Mouse (Mus musculus) testis, adult 2 months (tissue): Measurements from ENCODE around the gene Sh3rf1. TPM values are rescaled to one million over a fixed set of nuclear protein-coding genes. Genes with fewer than 3 reads are reported as not detected.

Experiments
- H3K27ac ChIP-seq: fragments of 200-500 bp; 2 replicates; pipeline ENCODE4 v1.5.1; 2012; ENCODE audit warnings: low read depth, low read length; ENCODE audit not compliant: control insufficient read depth, insufficient read depth
- H3K27me3 ChIP-seq: fragments of 200-500 bp; 2 replicates; pipeline ENCODE4 v1.6.1; 2012; ENCODE audit warnings: mild to moderate bottlenecking, low read length, moderate library complexity; ENCODE audit not compliant: control insufficient read depth, insufficient read depth
- H3K36me3 ChIP-seq: fragments of 200-500 bp; 2 replicates; pipeline ENCODE4 v1.6.1; 2012; ENCODE audit warnings: mild to moderate bottlenecking, low read length; ENCODE audit not compliant: control insufficient read depth, insufficient read depth
- H3K4me1 ChIP-seq: fragments of 200-500 bp; 2 replicates; pipeline ENCODE4 v1.6.1; 2012; ENCODE audit warnings: low read length; ENCODE audit not compliant: control insufficient read depth, insufficient read depth
- H3K4me3 ChIP-seq: fragments of 200-500 bp; 2 replicates; pipeline ENCODE4 v1.5.1; 2012; ENCODE audit warnings: low read depth, mild to moderate bottlenecking, low read length, moderate library complexity, mixed read lengths; ENCODE audit not compliant: control insufficient read depth
- CTCF ChIP-seq: fragments of 200-500 bp; IDR thresholded peaks from 2 replicates; pipeline ENCODE4 v1.5.1; 2012; ENCODE audit warnings: low read depth, mild to moderate bottlenecking, inconsistent platforms, low read length, moderate library complexity; ENCODE audit not compliant: control insufficient read depth, insufficient read depth, insufficient replicate concordance
- POLR2A ChIP-seq: fragments of 200-500 bp; IDR thresholded peaks from 2 replicates; pipeline ENCODE4 v1.6.1; 2012; ENCODE audit warnings: low read depth, mild to moderate bottlenecking, inconsistent platforms, low read length, moderate library complexity; ENCODE audit not compliant: control insufficient read depth
- polyA plus RNA-seq: library from polyadenylated mRNA; depleted of rRNA; stranded (reverse); fragments of >200 nt; gene quantifications from 2 replicates; pipeline ENCODE4 v1.2.3, GENCODE M21; 2012

The Sh3rf1 gene
- polyA plus RNA-seq, 1 experiment: 2.2 TPM

DNA sequence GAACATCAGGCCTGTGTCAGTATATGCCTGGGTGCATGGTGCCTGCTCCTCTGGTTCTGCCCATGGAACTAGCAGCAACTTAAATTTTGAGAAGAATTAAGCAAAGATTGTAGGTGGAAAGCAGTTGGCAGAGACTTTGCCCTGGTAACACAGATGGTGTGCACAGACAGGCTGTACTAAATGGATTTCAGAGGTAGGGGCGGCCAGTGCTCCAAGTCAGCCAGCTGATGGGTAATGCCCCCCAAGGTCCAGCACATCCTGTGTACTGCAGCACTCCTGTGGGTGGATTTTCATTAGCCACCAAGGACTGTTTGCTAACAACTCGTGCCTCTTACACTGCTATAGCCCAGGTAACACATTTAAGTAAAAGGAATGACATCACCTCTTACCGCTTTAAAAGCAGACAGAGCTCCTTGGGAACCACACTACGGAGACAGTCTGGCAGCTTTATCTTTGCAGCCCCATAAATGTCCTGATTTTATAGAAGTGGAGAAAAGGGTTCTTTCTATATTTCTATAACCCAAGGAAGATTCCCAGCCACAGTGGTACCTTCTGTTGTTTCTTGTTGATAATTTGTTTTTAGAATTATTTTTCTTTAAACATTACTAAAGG lies 82.9 kb downstream of the Sh3rf1 start:
- H3K27ac ChIP-seq: no peak overlapping the region
- no peaks in the 10 kb centered on the region for H3K27me3 ChIP-seq
- no peaks in the 10 kb centered on the region for H3K36me3 ChIP-seq
- H3K4me1 ChIP-seq: no peaks in the 10 kb centered on the region
- H3K4me3 ChIP-seq: no peak overlapping the region
- TF ChIP-seq POLR2A (no peak), CTCF (no peak)

DNA sequence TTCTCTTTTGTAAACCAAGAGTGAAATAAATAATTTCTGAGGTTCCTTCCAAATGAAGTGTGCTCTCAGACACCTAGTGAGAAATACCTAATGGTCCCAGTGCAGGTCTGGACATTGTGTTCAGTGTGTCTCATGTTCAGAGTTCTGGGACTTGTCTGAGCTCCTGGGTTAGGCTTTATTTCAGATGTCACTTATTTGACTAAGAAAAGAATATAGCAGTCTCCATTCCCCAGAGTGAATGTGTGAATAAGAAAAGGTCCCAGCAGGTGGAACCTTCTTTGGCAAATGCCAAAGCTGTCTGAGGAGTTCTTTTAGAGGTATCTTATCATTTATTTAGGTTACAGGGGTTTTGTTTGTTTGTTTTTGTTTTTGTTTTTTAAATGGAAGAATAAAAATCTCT lies 85.2 kb downstream of the Sh3rf1 start:
- Histone ChIP-seq H3K36me3 (no peaks in the 10 kb centered on the region), H3K4me3 (no peak overlapping the region), H3K27ac (no peak overlapping the region), H3K4me1 (no peaks in the 10 kb centered on the region), H3K27me3 (no peaks in the 10 kb centered on the region)
- no peak for TF ChIP-seq CTCF

DNA sequence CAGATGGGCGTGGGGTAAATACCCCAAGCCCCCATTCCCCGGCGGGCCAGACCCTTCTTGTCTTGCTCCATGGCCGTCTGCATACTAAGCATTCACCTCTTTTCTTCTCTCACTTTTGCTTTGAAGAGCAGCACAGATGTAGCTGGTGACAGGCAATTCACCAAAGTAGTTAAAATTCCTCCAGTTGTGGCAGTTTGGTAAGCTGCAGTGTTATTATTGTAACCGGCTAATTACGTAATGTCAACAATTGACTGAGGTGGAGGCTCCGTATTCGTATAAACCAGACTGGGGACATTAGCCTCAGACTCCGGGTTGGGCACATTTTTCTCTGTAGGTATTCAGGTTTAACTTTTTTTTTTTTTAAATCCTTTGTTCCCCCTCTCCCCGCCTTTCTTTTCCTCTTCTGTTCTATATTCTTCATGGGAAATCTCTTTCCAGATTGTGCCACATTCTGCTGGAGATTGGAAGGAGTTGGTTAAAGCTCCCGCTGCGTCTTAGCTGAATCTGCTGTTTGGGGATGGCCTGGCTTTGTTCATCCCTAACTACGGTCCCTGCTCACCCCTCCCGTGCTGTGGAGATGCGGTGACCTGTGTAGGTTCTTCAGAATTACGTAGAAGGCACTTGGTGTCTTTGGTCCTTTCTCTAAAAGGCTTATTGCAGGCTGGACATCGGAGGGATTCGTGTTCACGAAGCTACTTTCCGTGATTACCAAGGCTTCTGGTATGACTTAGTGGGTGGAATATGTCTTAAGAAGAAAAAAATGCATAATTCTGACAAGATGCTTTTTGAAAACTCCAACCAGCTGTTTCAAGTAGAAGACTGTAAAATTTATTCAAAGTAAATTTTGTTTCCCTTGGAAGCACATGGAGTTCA lies 86.1 kb downstream of the Sh3rf1 start:
- H3K27ac ChIP-seq: no peak overlapping the region; the same call in 1 of the 2 replicates
- H3K4me1 ChIP-seq: no peaks in the 10 kb centered on the region
- TF ChIP-seq POLR2A (no peak), CTCF (no peak)
- H3K4me3 ChIP-seq: no peak overlapping the region
- no peaks in the 10 kb centered on the region for H3K27me3 ChIP-seq
- H3K36me3 ChIP-seq: no peaks in the 10 kb centered on the region

DNA sequence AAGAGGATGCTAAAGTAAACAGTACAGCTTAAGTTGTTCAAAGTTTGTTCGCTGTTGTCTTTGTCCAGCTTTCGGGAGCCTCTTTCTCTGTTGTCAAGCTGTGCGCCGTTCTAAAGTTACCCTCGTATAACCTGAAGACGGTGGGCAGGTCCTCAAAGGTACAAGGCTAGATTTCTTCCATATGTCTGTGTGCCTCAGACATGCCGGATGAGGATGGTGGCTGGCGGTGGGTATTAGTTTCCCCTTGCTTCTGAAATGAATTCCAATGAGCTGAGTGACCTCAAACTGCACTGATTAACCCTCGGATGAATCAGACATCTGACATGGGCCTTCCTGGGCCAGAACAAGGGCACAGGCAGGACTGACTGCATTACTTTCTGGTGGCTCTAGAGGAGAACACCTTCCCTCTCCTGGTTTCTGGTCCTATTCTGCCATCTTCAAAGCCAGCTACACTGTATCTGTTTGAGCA lies 86.8 kb downstream of the Sh3rf1 start:
- Histone ChIP-seq H3K27ac (no peak overlapping the region), H3K27me3 (no peaks in the 10 kb centered on the region), H3K4me1 (no peaks in the 10 kb centered on the region), H3K36me3 (no peaks in the 10 kb centered on the region), H3K4me3 (no peak overlapping the region)
- TF ChIP-seq POLR2A (no peak), CTCF (no peak)

DNA sequence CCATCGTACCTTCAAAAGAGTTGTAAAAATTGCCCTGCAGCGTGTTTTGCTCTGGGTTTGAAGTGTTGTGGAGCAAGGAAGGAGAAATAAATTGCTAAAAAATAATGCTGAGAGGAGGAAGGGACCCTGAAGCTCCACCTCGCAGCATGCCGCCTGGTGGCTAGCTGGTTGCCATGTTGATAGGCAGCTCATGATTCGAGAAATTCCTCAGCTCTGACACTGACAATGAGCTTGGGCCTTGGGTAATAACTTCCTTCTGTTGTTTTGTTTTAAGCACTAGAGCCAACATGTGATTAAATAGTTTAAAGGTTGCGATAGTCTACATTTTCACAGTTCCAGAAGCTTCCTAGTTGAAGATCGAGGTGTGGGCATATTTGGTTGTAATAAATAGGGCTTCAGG lies 89.3 kb downstream of the Sh3rf1 start:
- H3K4me3 ChIP-seq: no peak overlapping the region
- H3K27ac ChIP-seq: no peak overlapping the region
- TF ChIP-seq CTCF: no peak
- TF ChIP-seq POLR2A: no peak
- no peaks in the 10 kb centered on the region for H3K36me3 ChIP-seq
- H3K4me1 ChIP-seq: no peaks in the 10 kb centered on the region
- no peaks in the 10 kb centered on the region for H3K27me3 ChIP-seq

DNA sequence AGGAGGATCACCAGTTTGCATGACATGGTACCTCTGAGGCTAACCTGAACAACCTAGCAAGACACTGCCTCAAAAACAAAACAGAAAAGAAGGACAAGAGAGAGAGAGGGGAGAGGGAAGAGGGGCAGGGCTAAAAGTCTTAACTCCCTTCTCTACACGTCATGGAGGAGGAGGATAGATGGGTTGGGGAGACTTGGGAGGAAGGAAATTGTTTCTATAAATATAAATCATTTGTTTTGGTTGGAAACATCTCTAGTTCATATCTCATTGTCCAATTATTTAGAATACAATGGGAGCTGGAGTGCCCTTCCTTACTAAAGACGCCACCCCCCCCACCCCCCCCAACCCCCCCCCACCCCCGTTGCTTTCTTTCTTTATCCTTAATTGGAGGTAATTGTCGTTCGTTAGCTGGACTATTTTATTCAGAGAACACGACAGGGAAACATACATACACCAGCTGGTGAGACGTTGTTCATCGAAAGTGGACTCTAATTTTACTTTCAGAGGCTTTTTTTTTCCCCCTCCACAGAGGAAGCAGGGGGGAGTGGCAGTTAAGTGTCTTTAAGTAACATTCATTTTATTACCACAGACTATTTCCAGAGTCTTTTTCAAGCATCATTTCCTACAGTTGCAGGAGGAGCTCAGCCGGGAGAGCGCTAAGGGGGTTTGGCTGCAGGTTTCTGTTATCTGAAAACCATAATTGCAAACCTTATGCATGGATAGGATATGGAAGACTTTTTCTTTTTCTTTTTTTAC lies 92.5 kb downstream of the Sh3rf1 start:
- H3K4me1 ChIP-seq: no peaks in the 10 kb centered on the region
- no peaks in the 10 kb centered on the region for H3K36me3 ChIP-seq
- no peak overlapping the region for H3K27ac ChIP-seq
- TF ChIP-seq CTCF: no peak
- no peak for TF ChIP-seq POLR2A
- H3K4me3 ChIP-seq: no peak overlapping the region
- H3K27me3 ChIP-seq: no peaks in the 10 kb centered on the region
